Mouse (Mus musculus): ENCODE results near the gene Zfp213.
A peak's percentile ranks its signal among the peaks of the same experiment; 100 is the strongest.
"Not testable (repeated sequence)": the region's sequence is repeated elsewhere in the genome, so short reads cannot be mapped to it uniquely, and the experiment has no call there.

Gene Zfp213

DNA sequence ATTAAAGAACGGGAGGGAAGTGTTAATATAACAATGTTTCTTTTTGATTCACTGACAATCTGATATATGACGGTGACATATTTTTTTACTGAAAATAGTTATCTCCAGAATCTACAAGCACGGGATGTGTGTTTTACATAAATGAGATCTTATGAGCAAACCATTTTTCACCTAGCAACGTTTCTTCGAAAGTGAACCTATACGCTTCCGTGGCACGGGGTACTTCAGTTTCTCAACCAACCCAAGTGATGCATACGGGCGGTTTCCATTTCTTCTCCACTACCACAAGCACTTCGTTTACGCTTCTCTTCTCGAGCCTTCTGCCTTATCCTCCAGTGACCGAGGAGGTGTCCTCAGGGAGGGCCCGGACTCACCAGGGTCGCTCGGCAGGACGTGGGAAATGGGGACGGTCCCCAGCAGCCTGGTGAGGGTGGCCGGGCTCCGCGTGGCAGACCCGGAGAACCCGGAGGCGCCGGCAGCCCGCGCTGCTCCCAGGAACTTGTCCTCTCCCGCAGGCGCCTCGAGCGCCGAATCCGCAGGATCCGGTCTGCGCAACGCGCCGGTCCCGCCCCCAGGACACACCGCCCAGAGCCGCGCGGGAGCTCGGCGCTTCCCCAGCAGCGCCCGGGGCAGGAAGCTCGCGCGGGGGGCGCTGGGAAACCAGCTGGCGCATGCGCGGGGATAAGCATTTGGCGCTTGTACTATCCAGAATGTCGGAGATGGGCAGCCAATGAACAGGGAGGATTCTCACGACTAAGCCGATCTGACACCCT is at the start of gene Zfp213:
Gene Zfp213 (minus strand): TSS at position 644 of the 773 bp plus-strand sequence.
- DNase-seq = peak; percentile 95 to 97

GRCm38 (mm10) chr17:23610361-23610800 is 46.3 kb upstream of the Zfp213 start:
- peak; percentile 67 to 77 for DNase-seq

GRCm38 (mm10) chr17:23609612-23610011 is 45.6 kb upstream of the Zfp213 start:
- DNase-seq = no peak

- DNase-seq = no peak
Observed at GRCm38 (mm10) chr17:23605220-23605619, 41.2 kb upstream of the Zfp213 start.

DNA sequence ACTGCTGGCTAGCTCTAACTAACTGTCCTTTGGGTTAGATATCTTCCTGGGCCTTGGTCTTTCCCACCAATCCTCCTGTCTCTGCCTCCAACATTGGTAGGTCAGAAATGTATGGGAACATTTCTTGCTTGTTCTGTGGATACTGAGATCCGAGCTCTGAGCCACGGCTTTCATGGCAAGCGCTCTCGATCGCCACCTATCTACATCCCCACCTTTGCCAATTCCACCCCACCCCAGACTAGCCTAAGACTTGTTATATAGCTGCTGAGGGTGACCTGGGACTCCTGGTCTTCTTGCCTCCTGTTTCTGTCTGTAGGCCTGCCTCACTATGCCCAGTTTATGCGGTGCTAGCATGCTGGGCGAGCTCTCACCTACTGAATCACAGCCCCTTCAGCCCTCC is 40.4 kb upstream of the Zfp213 start:
- DNase-seq = no peak

- peak in 1 of 2 experiments; percentile 20 for DNase-seq
Observed at GRCm38 (mm10) chr17:23603542-23603941, 39.5 kb upstream of the Zfp213 start.

DNA sequence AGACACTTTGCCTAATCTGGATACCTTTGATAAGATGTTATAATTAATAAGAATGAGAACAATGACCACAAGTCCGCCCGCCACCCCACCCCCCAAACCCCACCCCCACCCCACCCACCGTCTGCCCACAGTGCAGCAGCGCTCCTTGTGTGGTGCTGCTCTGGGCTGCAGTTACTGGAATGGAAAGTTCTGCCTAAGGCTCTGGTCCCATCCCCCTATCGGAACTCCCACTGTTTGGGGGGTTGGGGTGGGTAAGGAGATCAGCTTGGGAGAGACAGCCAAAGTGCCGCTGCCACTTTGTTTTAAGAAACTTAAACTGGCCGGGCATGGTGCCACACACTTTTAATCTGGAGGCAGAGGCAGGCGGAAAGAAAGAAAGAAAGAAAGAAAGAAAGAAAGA is 39.0 kb upstream of the Zfp213 start:
- DNase-seq = no peak

- no peak for DNase-seq
Observed at GRCm38 (mm10) chr17:23601836-23602585, 38.0 kb upstream of the Zfp213 start.

GRCm38 (mm10) chr17:23600641-23601622 is 36.9 kb upstream of the Zfp213 start, which contains the start of gene Zscan10:
Zscan10 (plus strand) TSS chr17:23600856.
- no peak for DNase-seq

DNA sequence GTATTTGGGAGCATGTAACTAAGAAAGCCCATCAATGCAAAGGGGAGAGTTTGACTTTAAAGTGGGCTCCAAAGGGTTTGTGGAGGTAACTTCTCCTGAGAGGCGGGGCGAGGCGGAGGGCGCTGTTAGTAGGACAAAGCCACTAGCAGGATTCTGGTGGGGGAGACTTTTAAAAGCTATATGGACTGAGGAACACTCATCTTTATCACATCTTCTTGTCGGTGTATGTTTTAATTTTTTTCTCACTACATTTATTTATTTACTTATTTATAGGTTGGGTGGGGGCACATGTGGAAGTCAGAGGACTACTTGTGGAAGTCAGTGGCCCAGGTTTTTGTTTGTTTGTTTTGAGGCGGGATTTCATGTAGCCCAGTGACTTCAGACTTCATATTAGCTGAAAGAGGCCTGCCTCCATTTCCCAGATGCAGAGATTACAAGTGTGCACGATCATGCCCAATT is 35.6 kb upstream of the Zfp213 start:
- DNase-seq = no peak

DNA sequence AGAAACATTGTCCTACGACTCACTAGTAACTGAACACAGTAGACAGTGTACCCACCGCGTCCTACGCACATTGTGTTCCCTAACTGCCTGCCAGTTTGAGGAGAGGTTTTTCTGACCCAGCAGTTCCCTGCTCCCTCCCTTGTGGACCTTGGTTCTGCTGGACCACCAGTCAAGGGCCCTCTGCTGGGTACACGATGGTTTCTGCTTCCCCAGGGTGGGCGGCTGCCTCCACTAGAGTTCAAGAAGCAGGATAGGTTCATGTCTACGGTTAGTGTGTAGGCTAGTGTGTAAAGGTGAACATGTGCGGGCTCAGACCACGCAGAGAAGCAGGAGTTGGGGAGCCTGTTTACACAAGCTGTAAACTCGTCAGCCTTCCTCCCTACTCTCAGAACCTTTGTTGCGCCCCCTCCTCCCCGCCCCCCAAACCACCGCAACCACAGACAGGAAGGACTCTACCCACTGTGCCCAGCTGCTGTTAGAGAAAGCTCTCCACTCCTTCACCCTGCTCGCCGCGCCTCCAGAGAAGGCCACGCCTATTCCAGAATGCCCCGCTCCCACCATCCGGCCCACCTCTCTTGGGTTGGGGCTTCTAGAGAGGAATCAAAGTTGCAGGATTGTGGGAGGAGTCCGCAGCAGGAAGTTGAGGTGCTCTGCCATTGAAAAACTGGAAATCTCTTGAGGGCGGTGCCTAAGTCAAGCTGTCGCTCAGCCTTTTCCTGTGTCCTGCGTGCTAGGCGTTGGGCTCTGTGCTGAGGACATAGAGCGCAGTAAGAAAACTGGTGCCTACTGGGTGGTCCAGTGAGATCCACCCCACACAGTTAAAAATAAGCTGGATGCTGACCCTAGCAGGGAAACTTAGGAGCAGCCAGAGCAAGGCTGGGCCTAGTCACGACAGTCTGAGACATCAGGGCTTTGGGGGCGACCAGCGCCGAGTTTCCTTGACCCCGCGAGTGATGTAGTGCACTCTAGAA is 34.8 kb upstream of the Zfp213 start, which contains the start of gene Zfp13:
Gene Zfp13 (minus strand): TSS at position 906 of the 971 bp plus-strand sequence.
- peak; percentile 91 to 95 for DNase-seq

GRCm38 (mm10) chr17:23595139-23595538 is 31.1 kb upstream of the Zfp213 start:
- not testable (repeated sequence) for DNase-seq

- DNase-seq = no peak
Observed at GRCm38 (mm10) chr17:23592926-23593300, 28.9 kb upstream of the Zfp213 start.

DNA sequence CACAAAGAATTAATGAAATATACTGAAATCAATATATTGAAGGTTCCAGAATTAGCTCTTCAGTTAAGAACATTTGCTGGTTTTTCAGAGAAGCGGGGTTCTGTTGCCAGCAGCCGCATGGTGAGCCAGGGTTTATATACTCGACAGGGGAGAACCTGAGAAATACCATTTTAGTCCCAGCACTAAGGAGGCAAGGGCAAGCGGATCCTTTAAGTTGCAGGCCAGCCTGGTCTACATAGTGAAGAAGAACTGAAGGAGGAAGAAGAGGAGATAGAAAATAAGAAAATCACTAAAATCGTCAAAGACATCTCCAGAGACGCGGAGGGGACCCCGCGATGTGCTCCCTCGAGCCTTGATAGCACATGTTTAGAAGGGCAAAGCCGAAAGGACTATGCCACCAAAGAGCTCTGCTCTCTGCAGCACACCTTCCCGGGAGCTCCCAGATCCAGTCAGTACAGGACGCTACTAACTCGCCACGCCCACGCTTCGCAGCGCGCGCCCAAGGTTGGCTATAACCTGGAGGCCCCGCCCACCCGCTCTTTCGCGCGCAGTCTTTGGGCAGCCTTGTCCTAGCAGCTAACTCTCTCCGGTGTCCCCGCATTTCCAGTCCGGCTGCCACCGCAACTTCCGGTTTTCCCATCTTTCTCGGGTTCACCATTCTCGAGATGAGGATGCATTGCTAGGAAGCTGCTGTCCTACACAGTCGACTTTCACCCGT is 28.3 kb upstream of the Zfp213 start:
- peak; percentile 96 to 97 for DNase-seq

GRCm38 (mm10) chr17:23587253-23587652 is 23.2 kb upstream of the Zfp213 start:
- DNase-seq = no peak

GRCm38 (mm10) chr17:23585721-23586491 is 21.9 kb upstream of the Zfp213 start:
- DNase-seq = peak; percentile 54 to 73

GRCm38 (mm10) chr17:23584786-23585185 is 20.7 kb upstream of the Zfp213 start:
- no peak for DNase-seq

GRCm38 (mm10) chr17:23575951-23576552 is 12.0 kb upstream of the Zfp213 start:
- no peak for DNase-seq

DNA sequence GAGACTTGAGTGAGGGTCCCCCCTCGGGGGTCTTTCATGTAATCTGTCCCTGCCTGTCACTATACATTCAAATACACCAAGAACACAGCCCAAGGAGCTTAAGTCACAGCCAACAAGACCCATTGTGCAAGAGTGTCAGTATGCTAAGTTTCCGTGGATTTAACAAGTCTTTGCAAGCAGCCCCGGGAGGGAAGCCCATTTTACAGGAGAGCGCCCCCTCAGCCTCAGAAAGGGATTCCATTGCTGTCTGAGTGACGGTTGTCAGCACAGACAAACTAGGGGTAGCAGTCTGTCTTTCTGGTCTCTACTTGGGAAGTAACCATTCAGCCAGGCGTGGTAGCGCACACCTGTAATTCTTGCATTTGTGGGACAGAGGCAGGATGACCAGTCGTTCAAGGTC is 10.1 kb upstream of the Zfp213 start:
- no peak for DNase-seq
